Mouse (Mus musculus) frontal cortex, adult (tissue): ENCODE measurements around the gene Astn2.

Source experiments
- ATAC-seq: cut with Nextera tagmentation; 2 replicates; pipeline ENCODE4 v1.9.2; 2017; ENCODE audit warnings: mild to moderate bottlenecking, moderate library complexity, mixed read lengths; ENCODE audit not compliant: low TSS enrichment

Gene Astn2

DNA sequence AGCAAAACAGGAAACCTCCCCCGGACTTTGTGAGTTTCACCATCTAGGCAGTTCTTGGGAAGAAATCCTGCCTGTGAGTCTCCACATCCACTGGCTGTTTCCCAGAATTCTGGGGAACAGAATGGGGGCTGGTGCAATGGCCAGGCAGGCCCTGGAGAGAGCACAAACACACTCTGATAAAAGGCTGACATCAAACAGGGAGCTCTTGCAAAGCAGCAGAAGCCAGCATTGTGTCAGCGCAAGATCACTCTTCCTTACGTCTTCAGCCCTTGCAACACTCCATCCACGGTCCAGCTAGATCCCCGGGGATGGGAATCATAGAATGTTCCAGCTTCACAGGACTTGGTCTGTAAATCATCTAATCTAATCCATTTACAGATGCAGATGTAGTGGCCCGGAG, 855.9 kb downstream of the Astn2 start:
- peak; percentile 20; the same call in 1 of the 2 replicates for ATAC-seq

DNA sequence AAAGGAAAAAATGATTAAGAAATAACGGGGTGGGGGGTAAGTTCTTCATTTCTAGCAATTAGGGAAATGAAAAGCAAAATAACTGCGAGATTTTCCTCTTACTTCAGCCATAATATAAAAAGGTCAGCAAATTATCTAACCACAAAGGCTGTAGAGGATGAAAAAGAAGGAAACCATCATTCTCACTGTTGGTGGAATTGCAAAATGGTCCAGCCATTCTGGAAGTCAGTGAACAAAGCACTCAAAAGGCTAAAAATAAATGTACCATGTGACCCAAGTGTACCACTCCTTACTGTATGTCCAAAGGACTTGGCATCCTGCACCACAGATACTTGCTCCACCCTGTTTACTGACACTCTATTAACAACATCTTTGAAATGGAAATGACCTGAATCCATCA, 858.8 kb downstream of the Astn2 start:
- no peak for ATAC-seq

DNA sequence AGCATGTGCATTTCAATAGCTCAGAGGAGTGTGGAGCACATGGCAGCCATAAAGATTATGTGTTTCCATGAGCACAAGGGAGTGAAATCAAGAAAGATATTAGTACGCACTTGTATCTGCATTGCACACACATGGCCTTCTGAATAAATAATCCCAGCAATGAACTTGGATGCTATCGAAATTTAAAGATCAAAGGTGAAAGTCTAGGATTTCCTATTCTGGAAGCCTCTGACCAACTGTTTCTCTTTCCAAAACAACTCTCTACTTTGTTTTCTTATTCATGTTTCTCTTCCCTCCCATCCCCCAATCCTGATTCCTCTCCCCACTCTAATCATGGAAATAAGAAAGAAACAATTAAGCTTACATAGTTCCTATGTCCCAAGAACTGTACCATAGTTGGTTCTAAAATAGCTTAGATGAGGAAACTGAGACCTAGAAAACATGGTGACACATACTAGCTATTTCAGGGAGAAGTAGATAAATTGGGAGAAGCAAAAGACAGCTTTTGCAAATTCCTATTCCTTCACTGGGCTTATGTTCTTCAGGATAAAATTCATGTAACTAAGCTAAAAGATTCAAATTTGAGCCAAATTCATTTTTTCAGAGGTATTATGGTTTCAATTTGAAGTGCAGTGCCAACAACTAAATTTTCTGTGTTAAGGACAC, 872.2 kb downstream of the Astn2 start:
- ATAC-seq = peak; percentile 92

DNA sequence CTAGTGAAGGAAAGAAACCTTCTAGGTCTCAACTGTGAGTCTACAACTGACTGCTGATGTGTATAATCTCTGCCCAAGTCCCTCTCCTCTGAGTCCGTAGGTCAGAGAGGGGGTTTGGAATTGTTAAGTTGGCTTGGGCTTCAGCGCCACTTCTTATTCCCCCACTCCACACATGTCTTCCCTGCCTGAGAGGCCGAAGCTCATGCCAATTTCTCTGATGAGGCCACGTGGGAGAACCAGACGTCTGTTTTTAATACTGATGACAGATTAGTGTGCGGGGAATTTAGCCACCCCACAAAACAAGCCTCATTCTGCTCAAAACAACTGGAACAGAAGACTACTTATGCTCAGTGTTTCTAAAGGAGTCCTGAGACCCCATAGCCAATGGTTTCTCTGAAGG, 872.8 kb downstream of the Astn2 start:
- ATAC-seq = no peak

DNA sequence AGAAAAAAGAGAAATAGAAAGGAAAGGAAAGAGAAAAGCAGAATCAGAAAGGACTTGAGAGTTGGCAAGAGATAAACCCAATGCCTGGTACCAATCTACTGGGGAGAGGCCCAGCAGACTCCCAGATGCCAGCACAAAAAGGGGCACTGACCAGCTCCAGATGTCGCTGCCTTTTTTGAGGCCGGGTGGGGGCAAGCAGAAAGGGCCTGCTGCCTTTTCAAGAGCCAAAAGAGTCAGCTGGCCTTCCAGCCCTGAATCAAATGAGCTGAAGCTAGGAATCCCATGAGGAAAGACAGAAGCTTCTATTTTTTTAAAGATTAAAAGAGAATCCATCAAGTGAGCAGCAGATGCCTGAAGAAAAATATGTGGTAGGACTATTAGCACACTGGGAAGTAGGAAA, 873.5 kb downstream of the Astn2 start:
- ATAC-seq = no peak

DNA sequence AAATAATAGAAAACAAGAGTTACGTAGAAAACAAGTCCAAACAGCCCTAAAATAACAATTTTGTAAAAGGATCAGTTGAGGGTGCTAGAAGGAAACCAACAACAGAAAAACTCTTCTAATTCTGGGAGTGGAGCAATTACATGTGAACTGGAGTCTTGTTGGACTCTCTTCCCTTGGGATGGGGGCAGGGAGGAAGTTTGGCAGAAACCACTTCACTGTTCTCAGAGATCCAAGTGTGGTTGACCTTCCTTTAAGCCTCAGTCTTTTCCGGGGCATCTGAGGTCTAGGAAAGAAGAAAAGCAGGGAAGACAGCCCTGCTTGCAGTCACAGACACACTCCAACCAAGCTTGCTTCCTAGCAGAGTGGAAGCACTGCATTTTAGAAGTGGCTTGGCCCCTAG, 896.3 kb downstream of the Astn2 start:
- ATAC-seq = peak; percentile 44; the same call in 1 of the 2 replicates

DNA sequence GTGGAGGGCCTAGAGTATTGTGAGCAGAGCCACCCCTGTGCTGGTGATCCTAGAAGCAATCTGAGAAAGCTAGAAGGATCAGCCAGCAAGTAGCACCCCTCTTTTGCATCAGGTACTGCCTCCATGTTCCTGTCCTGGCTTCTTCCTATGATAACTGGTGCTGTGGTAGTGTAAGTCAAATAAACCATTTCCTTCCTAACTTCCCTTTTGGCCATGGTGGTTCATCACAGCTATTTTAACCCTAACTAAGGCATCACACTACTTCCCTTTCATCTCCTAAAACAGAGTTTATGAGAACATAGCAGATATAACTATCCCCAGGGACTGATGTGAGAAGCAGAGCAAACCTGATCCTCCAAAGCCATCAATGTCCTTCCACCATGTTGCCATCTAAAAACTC, 897.5 kb downstream of the Astn2 start:
- ATAC-seq = no peak

DNA sequence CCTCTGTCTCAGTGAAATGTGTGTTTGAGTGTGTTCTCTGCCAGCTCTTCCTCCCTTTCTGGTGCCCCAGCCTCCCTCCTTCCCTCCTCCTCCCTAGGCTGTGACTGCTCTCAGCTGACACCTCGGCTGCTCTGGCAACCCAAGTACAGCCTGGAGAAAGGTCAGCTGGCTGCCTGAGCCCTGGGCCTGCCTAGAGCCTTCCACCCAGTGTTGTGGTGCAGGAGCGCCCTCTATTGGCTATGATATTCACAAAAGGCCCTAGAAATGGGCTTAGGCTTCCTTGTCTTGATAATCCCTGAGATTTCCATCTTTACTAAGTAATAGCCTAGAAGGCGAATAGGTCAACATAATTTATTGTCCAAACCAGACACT, 908.0 kb downstream of the Astn2 start:
- peak; percentile 94 for ATAC-seq

DNA sequence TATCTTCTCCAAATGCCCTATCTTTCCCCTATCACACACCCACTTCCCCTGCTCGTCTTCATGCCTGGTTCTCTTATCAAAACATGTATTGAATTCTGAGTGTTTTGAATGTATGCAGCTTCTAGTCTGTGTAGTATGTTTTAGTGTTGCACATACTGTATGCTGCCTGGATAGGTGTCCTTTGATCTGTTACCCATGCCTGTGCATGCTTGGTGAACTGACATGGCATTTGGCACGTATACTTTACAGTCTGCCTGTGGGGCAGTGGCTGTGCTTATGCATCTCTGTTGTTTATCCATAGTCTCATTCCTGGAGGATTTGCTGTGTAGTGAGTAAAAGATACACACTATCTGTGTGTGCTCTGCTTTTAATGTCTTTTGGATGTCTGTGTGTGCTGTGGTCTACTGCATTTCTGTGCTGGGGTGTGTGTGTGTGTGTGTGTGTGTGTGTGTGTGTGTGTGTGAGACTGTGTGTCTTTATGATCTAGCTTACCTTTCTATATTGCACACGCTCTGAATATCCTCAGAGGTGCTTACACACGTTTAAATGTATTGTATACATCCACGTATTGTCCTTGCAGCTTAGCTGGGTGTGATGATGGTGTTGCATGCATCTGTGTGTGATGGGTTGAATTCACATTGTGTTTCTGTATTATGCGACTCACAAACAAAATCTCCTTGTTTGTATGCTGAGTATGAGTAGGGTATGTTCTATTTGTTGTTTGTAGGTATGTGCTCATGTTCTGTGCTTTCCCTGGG, 908.5 kb downstream of the Astn2 start:
- peak; percentile 1; the same call in 1 of the 2 replicates for ATAC-seq

DNA sequence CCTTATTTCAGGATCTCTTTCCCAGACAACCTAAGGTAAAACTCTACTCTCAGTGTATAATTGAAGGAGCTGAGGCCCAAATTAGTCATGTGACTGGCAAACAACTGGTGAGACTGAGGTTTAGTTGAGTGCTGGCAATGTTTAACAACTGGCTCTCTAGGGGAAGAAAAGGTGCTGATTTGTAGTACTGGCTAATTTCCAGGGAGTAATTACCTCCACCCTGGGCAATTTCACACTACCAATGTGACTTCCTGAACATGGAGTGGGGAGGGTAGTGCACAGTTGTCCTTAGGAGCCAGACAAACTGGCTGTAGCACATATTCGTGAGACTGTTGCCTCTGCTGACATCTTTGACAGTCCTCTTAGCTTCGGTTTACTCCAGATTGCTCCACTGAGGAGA, 912.9 kb downstream of the Astn2 start:
- ATAC-seq = no peak

DNA sequence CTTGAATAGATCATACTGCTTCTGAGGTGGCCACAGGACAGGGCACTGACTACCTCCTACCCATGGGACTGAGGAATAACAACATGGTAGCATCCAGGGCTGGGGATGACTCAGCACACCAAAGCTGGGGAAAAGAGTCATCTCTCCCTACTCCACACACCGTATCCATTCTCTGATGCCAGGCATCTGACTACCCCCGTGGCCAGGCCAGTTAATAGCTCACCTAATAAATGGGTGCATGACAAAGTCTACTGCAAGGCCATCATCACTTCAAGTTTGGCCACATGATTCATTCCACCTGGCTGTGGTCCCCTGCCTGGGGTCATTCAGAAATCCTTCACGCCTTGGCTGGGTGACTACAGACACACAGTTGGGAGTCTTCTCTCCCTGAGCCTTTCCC, 914.7 kb downstream of the Astn2 start:
- ATAC-seq = no peak

DNA sequence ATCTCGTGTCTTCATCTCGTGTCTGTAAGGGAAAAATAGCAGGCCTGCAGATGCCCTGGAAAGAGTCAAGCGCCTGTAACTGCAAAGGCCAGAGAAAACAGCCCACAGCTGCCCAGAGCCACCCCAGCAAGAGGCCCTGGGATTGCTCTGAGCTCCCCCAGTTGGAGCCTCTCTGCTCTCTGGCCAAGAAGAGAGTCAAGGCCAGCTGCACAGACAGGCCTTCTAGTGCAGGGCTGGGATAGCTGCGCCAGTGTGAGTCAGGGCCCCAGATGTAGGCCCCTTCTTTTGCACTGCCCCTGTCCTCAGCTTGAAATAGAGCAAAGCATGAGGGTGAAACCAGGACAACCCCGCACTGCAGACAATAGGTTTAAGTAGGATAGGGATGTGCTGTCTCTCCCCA, 922.8 kb downstream of the Astn2 start:
- ATAC-seq = 0 out of 2 replicates have a peak, but pooled peaks have one; percentile 35

DNA sequence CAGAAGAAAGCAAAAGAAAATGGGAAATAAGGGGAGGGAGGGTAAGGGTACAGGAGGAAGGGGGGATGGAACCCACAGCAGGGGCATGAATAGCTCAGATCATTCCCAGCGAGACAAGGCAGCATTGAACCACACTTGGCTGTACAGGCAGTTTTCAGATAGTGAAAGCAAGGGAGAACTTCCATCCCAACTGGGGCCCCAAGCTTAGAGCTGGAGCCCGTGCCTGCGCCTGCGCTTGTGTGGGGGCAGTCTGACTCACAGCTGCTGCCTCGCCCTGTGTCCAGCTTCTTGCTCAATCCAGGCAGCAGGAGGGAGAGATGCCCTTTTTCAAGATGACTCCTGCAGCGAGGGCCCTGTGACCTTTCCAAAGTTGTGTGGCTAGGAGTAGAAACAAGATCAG, 927.3 kb downstream of the Astn2 start:
- ATAC-seq = peak; percentile 90

DNA sequence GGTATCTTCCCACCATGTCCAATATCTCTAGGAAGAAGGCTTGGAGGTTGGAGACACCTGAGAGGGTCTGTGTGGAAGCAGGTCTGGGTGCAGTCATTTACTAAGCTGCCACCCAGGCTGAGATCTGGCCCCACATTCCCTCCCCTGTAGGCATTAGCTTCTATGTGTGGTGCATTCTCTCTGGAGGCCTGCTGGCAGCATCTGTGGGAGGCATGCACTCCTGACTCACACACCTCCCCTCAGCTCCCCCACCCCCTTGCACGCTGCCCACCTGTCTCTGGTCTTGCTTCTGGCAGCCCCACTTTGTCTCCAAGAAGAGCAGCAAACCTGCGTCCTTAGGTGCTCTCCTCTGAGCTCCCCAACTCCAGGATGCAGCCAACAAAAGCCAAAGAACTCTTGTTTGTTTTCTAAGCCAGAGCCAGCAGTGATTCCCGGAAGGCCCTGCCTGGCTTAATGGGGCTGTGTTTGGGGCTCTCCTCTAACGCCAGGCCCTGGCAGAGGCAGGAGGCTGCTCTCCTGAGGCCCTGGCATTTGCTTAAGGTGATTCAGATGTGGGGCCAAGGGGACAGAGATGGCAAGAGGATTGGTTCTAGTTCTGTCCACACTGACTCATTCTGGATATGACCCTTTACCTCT, 928.4 kb downstream of the Astn2 start:
- peak; percentile 54 for ATAC-seq

DNA sequence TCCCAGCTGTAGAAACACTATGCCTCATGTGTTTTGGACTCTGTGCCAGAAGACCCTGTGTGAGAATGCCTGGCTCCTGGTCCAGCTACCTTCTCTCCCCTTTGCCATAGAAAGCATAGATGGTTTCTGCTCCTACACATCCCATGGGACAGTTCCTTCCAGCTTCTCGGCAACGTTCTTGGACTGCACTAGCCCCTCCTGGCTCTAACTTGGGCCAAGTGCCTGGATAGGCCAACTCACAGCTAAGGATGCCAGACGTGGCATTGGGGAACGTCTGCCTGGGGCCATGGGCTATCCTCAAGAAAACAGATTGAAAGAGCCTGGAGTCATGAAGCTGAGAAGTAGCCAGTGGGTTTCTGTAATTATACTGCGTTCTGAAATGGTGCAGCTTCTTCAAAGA, 931.3 kb downstream of the Astn2 start:
- 0 out of 2 replicates have a peak, but pooled peaks have one; percentile 9 for ATAC-seq

DNA sequence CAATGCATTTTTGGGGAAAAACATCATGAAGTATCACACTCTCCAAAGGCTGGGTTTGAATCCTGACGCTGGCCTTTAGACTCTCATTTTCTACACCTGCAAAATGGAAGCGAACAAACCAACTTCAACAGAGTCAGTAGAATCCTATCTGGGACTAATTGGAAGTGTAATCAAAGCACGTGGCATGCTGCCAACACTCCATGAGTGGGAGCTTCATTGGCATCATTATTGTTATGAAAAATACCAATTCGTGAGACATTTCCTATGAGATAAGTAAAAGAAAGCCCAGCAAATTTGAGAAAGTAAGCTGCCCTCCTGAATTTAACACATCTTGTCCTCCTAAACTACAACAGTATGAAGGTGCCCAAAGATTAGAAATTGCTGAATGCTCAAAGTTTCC, 955.2 kb downstream of the Astn2 start:
- no peak for ATAC-seq

DNA sequence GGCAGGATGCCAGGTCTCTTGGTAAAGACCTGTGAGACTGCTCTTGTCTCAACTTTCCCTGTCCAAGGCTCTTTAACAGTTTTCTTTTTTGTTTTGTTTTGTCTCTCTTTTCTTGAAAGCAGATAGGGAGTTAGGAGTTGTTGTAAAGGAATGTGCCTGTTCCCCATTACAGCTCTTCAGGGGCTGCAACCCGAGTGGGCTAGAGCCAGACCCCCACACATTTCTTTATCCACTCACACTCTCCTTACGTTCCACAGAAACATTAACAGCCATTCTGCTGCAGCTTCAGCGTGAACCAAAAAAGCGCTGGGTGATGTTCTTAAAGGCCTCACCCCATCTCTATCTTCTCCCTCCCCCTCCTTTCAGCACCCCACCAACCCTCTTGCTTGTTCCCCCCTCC, 962.7 kb downstream of the Astn2 start:
- ATAC-seq = no peak

DNA sequence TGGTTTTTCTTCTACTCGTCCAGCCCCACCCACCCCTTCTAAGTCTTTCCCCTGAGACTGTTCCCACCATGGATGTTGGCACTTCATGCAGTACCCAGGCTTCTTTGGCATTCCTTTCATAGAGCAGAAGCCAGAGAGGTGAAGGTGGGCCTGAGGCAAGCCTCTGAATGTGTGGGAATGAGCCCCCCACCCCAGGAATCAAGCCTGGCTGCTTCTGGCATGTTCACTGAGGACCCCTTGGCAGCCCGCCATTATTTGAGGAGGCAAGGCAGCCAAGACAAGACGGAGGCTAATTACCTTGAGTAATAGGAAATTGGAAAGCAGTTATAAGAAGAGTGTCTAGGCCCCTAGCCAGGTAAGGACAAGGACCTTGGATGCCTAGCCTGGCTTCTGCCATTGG, 973.6 kb downstream of the Astn2 start:
- no peak for ATAC-seq

DNA sequence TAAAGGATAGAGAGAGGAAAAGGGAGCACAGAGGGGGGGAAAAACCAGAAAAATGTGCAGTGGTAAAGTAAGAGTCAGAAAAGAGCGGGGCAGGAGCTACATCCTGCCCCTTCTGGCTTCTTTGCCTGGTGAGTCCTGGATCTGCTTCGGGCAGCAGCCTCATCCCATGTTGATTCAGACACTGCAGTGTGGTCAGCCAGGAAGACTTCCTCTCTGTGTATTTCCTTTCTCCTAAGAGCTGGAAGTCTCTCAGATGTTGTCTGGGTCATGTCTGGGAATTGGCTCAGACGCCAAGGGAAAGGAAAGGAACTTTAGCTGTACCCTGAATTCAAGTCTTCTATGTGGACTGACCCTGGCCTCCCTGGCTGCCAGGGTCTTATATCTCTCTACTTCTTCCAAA, 976.9 kb downstream of the Astn2 start:
- no peak for ATAC-seq

DNA sequence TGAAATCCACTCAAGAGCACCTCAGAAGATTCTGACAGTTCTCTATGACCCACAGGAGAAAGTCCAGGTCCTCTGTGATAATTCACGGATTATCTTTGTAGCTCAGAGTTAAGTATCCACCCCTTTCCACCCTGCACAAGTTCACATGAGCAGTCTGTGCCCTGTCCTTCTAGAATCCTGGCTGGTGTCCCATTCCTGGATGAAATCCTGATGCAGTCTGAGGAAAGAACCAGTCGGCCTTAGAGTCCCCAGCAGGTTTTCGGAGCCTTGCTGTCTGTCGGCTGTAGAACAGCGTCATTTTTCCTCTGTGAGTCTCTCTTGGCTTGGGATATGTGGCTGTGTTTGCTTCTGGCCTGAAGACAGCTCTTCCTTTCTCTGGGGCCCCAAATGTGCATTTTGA, 978.0 kb downstream of the Astn2 start:
- no peak for ATAC-seq

DNA sequence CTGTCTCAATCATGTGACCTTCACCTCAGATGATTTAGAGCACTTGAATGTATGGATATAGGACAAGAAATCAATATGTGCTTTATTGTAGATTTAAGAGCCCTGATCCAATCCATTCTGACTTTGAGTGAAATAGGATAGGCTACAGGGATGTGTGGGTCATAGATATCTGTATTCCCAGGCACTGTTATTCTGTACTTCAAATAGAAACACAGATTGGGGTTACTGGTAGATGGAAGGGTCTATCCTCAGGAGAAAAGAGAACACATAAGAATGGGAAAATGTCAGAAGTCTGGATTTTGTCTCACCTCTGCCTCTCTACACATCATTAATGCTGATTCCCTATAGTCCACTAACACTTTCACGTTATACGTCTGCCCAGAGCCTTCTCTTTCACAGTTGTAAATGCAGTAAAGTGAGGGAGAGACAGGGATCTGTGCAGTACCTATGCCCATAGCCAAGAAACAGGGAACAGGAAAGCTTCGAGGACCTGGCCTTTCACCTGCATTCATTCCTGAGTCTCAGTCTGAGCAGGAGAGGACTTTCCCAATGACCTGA, 981.3 kb downstream of the Astn2 start:
- ATAC-seq = no peak

DNA sequence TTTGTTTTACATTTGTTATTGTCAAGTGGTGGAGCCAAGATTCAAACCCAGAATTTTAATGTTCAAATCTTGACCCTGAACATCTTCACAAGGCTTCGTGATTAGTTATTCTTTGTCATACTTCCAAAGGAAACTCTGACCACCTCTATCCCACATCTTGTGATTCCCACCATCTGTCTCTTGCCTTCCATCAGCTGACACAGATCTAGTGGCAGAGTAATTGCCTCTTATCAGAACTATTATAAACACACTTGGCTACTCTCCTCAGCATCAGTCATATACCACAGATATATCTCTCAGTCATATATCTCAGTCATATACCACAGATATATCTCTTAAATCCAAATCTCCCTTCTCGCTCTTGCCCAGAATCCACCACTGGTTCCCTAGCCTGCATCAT, 983.1 kb downstream of the Astn2 start:
- no peak for ATAC-seq

DNA sequence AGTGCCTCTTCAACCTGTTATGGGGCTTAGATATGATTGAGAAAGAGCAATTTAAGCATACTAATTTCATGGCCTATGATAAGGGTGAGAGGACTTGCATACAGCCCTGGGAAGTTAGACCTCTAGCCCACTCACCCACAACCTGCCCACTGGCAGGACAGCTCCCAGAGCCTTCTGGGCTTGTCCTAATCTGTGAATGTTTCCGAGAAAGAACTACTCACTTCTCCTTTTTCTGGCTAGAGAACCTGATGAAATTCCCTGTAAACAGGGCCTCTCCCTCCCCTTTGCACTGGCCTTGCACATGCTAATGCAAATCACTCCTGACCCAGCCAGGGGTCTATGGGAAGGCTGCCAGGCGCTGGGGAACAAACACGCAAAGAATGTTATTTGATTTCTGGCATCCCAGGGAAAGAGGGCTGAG, 983.9 kb downstream of the Astn2 start:
- ATAC-seq = no peak
